Mouse (Mus musculus) neural tube, embryonic 10.5 days (tissue): ENCODE measurements around the gene BC029722.
A peak's percentile ranks its signal among the peaks of the same experiment; 100 is the strongest.

Source experiments
- DNase-seq: peaks from one replicate; pipeline ENCODE4 v3.0.0-alpha.2; 2017; ENCODE audit warnings: low spot score; ENCODE audit errors: extremely low spot score

Gene BC029722

GRCm38 (mm10) chr2:155779066-155779465, 40.2 kb downstream of the BC029722 start:
- no peak for DNase-seq

GRCm38 (mm10) chr2:155778004-155778403, 41.2 kb downstream of the BC029722 start:
- DNase-seq: no peak

DNA sequence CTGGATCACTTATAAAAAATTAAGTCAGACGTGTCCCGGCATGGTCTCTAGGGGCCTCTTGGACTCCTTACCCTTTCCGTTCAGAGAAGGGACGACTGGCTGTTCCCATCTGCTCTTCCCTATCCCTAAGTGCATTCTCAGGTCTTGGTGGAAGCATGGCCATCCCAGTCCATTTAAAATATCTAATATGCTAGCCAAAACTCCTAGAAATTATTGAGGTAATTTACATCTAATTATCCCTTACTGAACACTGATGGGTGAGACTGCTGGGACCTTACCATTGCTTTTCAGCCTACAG, 41.6 kb downstream of the BC029722 start:
- no peak for DNase-seq

GRCm38 (mm10) chr2:155776824-155777687, 42.2 kb downstream of the BC029722 start:
- DNase-seq: no peak

DNA sequence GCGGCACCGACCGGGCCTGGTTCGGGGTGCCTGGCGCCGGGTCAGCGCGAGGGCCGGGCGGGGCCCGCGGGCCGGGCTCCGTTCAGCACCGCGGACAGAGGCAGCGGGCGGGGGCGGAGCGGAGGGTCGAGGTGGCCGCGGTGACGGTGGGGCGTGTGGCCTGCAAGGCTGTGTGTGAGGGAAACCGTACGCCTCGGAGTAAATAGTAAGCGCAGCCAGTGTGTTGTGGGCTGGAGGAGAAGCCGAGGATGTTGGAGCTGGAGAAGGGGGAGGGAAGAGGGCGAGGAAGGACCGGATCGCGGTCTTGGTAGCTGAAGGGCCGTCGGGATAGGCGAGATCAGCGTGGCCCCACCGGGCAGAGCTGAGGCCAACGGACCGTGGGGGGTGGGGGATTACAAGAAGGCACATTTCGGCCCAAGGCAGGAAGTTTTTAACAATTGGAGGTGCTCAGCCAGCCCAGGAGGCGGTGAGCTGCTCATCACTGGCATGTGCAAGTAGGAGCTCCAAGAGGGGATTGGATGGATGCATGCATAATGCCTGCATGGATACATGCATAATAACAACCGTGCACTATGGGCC, 43.5 kb downstream of the BC029722 start:
- peak; percentile 80 for DNase-seq

DNA sequence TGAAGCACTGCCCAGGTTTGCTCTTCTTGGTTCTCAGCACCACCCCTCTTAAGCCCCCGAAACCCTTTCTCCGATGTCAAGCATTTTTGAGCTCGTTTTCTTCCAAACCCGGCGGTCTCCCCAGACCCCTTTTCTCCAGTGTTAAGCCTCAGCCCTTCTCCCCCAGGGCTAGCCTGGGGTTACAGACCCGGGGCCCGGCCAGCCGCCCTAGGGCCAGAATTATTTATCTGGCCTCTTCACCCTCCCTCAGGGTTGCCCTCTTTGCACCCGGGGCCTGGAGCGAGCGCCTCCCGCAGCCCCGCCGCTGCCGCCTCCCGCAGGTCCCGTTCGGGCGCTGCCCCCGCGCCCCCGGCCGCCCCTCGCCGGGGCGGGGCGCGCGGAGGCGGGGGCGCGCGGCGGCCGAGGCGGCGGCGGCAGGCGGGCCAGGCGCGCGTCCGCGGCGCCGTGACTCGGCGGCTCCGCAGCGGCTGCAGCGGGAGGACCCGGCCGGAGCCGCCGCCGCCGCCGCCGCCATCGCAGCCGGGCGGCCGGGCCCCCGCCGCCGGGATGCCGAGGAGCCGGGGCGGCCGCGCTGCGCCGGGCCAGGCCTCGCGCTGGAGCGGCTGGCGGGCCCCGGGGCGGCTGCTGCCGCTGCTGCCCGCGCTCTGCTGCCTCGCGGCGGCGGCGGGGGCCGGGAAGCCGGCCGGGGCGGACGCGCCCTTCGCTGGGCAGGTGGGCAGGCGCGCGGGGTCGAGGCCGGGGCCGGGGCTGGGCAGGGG, 44.1 kb downstream of the BC029722 start, which contains the start of gene Mmp24:
Gene Mmp24, plus strand, starts transcription at position 416 of the 758 bp plus-strand sequence.
- peak; percentile 28 for DNase-seq

DNA sequence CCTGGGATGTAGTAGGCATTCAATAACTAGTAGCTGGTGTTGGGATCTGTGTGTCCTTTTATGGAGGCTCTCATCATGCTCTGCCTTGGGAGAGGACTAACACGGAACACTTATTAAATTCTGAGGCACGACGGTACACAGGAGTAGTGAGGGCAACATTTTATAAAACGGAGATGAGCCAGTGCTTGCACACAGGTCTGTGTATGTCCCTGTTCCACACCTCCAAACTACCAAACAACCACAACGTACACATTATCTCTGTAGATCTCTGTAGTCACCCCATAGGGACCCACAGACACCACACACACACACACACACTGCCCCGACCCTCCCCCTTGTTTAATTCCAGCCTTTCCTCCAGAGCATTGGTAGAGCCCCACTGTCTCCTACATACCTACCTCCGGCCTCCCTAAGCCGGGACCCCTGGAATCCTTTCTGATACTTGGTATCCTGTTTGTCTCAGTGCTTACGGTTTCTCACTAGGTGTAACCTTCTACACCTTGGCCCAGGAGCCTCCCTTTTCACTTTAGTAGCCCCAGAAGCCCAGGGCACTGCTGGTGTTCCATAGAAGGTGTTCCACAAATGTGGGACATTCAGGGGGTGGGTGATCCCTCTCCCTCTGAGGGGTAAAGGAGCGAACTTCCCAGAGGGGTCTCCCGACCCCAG, 44.8 kb downstream of the BC029722 start:
- no peak for DNase-seq

GRCm38 (mm10) chr2:155773664-155774063, 45.6 kb downstream of the BC029722 start:
- DNase-seq: no peak
